Mouse (Mus musculus): ENCODE data around the gene C2cd5. TPM values are rescaled to one million over a fixed set of nuclear protein-coding genes. Genes with fewer than 3 reads are reported as not detected.

The C2cd5 gene
- polyA plus RNA-seq, 1 experiment from 2014 or later = 46.0 TPM

DNA sequence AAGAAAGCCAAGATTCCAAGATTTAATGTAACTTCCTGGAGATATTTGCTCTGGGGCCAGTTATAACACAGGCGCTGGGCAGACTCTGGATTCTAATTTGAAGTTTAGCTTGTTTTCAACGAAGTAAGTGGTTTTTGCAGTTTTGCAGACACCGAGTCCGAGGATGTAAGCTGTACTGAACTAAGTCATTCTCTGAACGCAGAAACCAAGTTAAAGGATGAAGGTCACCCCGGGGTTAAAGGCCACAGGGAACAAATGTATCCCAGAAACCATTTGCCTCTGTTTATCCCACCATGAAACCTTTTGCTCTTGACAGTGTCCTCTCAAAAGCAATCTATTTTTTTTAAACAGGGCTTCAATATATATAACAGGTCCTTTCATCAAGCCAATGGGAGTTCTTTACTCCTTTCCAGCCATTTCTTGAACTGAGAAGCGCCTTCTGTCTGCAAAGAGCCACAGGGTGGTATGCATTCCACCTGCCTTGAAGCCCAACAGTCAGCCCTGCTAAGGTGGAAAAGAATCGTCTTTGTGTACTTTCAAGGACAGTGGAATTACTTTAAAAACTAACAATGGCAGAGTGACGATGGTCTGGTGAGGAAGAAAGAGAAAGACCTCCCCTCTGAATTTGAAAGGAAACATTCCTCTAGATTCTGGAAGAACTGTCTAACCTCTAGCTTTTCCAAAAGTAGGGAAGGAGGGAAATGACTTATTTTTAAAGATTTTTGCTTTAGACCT, 138.1 kb downstream of the C2cd5 start:
- 82% methylated on average over 9 of the region's 9 CpGs for WGBS
- no peak for ATAC-seq (ENCODE audit: low FRiP score)

More for the DNA sequence above, 138.1 kb downstream of the C2cd5 start:
- H3K4me1 ChIP-seq = peaks cover 27% of the 10 kb centered on the region
- H3K27me3 ChIP-seq = 0 out of 2 replicates have a peak, but pooled peaks cover 7% of the 10 kb centered on the region
- no peaks in the 10 kb centered on the region for H3K9me3 ChIP-seq
- no peak overlapping the region for H3K9ac ChIP-seq
- H3K4me2 ChIP-seq = peak overlapping the region; percentile 93
- H3K27ac ChIP-seq = no peak overlapping the region
- H3K4me3 ChIP-seq (replicated peaks) = 0 out of 2 replicates have a peak overlapping the region, but pooled peaks have one; percentile 7
- 0 out of 2 replicates have a peak, but pooled peaks cover 6% of the 10 kb centered on the region for H3K36me3 ChIP-seq (replicated peaks)

Other genes with a start within 250 kb of the C2cd5 start
- 6.3 and 6.4 TPM in 2 replicates for gene St8sia1, start 135.7 kb downstream of the C2cd5 start, polyA plus RNA-seq (2016; fragmentation: Nextera tagmentation; extraction: Ambion mirVana)
- 33.9 and 39.5 TPM in 2 replicates for gene Etnk1, start 67.1 kb upstream of the C2cd5 start, polyA plus RNA-seq (2016; fragmentation: Nextera tagmentation; extraction: Ambion mirVana)

Measured in forebrain, embryonic 12.5 days (tissue).